Mouse (Mus musculus) kidney, postnatal 25 days (tissue): ENCODE measurements at regions not wholly inside any gene's neighbourhood (a gene's known extent, or its start where the extent isn't known, plus 50 kb on each side); places are given as distances from the start of the nearest gene placed in this dataset.
A peak's percentile ranks its signal among the peaks of the same experiment; 100 is the strongest.

ENCODE experiments used
- DNase-seq, 2 experiments: peaks; one replicate each; pipeline ENCODE4 v3.0.0; 2021; ENCODE audit warnings: mixed read lengths in 2 of 2

GRCm38 (mm10) chr15:62068422-62069160 lies 1145.8 kb upstream of the A1bg start:
- DNase-seq, result no peak

GRCm38 (mm10) chr15:62064399-62064798 lies 1141.6 kb upstream of the A1bg start:
- DNase-seq, result no peak

- no peak for DNase-seq
Observed at GRCm38 (mm10) chr15:62057449-62057848, 1134.6 kb upstream of the A1bg start.

GRCm38 (mm10) chr15:62056889-62057288 lies 1134.1 kb upstream of the A1bg start:
- no peak for DNase-seq

- DNase-seq, result no peak
Observed at GRCm38 (mm10) chr15:62056401-62056800, 1133.6 kb upstream of the A1bg start.

GRCm38 (mm10) chr15:62055011-62055410 lies 1132.2 kb upstream of the A1bg start:
- no peak for DNase-seq

GRCm38 (mm10) chr15:62053420-62054239 lies 1130.8 kb upstream of the A1bg start:
- DNase-seq, result no peak

GRCm38 (mm10) chr15:62049416-62049815 lies 1126.6 kb upstream of the A1bg start:
- no peak for DNase-seq

- DNase-seq, result no peak
Observed at GRCm38 (mm10) chr15:62048981-62049380, 1126.2 kb upstream of the A1bg start.

GRCm38 (mm10) chr15:62046276-62046675 lies 1123.5 kb upstream of the A1bg start:
- DNase-seq, result no peak

GRCm38 (mm10) chr15:62044654-62045335 lies 1122.0 kb upstream of the A1bg start:
- DNase-seq, result peak; percentile 18 to 47

- DNase-seq, result peak; percentile 56 to 74
Observed at GRCm38 (mm10) chr15:62043617-62044392, 1121.0 kb upstream of the A1bg start.

- DNase-seq, result no peak
Observed at GRCm38 (mm10) chr15:62042924-62043504, 1120.2 kb upstream of the A1bg start.
